Mouse (Mus musculus) spleen, adult 2 months (tissue): ENCODE measurements at regions not wholly inside any gene's neighbourhood (a gene's known extent, or its start where the extent isn't known, plus 50 kb on each side); places are given as distances from the start of the nearest gene placed in this dataset.

Source experiments
- CTCF ChIP-seq: fragments of 200-500 bp; IDR thresholded peaks from 2 replicates; pipeline ENCODE4 v1.5.1; 2011; ENCODE audit warnings: mild to moderate bottlenecking, inconsistent platforms; ENCODE audit not compliant: insufficient read depth, insufficient read length, insufficient replicate concordance; ENCODE audit errors: extremely low read depth
- POLR2A ChIP-seq: fragments of 200-500 bp; IDR thresholded peaks from 2 replicates; pipeline ENCODE4 v1.6.1; 2011; ENCODE audit warnings: low read depth, low read length, inconsistent platforms

DNA sequence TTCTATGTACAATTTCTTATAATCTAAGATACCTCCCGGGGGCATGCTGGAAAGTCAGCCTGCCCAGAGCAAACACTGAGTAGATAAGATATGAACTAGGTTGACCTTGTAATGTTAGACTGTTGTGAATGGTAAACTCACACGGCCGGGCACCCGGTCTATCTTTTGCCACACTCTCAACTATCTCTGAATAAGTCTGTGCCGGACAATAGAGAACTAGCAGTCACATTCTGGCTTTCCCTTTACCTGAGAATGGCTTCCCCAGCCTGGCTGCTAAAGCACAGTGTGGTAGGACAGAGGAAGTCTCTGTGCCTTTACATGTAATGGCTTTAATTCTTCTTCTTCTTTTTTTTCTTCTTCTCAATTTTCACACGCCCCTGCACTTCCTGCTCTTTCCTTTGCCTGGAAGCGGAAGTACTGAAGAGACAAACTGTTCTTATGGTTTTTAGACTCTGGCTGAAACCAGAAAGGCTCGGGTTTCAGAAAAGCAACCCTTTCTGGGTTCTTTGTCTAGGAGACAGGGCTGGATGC, 148.7 kb downstream of the Pten start:
- TF ChIP-seq POLR2A (no peak; the same call in 1 of the 2 replicates), CTCF (no peak)
